Mouse (Mus musculus): ENCODE measurements around the gene Plch2.
A peak's percentile ranks its signal among the peaks of the same experiment; 100 is the strongest.

Plch2 gene

DNA sequence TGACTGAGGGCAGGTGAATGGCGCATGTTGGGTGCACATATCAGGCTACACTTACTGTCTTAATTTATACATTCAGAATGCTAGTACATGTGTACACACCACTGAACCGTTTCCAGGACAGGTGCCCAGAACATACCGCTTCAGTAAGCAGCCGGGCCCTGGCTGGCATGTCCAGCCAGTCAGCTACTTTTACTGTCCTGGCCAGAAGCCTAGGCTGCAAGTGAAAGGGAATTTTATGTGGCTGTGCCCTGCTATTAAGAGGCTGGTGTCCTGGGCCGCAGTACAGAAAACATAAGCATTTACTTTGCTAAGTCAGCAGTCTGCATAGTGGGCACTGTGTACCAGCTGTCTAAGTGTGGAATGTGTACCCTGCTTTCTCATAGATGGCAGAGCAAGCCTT lies 14.3 kb upstream of the Plch2 start:
- DNase-seq, result no peak

DNA sequence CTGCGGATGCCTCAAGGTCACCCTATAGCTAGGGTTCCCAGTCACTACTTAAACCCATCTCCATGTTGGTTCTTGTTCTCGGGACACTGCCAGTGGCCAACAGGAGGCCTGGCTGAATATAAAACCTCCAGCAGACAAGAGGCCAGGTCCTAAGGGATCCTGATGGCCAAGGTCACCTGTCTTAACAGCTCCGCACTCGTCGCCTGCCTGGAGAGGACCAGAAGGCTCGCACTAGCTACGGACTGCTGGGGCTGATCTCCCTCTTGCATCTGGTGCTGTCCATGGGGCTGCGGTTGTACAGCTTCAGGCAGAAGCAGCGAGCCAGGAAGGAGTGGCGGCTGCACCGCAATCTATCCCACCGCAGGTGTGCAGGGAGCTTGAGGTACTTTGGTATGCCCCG lies 13.6 kb upstream of the Plch2 start:
- DNase-seq, result no peak

DNA sequence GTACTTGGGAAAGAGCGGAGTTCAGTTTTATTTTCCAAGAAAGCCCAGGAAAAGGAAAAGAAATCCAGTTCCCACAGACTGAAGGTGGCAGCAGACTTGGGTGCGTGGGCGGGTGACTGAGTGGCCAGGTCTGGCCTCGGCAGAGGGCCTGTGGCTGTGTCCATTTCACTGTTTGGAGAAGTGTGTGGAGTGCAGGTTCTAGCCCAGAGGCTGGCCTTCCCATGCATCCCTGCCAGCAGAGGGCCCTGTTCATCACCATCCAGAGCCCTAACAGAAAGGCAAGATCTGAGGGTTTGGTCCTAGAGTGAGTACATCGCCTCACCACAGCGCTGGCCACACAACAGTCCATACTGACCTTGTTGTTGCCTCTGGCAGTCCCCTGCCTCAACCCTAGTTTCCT lies 12.6 kb upstream of the Plch2 start:
- no peak for DNase-seq

- DNase-seq, result no peak
Measured at GRCm38 (mm10) chr4:155068357-155068972, 11.9 kb upstream of the Plch2 start.

- DNase-seq, result peak; percentile 96
Measured at GRCm38 (mm10) chr4:155066834-155067522, 10.4 kb upstream of the Plch2 start, which contains the start of gene Pex10. Gene Pex10, plus strand, starts transcription at chr4:155067016.

DNA sequence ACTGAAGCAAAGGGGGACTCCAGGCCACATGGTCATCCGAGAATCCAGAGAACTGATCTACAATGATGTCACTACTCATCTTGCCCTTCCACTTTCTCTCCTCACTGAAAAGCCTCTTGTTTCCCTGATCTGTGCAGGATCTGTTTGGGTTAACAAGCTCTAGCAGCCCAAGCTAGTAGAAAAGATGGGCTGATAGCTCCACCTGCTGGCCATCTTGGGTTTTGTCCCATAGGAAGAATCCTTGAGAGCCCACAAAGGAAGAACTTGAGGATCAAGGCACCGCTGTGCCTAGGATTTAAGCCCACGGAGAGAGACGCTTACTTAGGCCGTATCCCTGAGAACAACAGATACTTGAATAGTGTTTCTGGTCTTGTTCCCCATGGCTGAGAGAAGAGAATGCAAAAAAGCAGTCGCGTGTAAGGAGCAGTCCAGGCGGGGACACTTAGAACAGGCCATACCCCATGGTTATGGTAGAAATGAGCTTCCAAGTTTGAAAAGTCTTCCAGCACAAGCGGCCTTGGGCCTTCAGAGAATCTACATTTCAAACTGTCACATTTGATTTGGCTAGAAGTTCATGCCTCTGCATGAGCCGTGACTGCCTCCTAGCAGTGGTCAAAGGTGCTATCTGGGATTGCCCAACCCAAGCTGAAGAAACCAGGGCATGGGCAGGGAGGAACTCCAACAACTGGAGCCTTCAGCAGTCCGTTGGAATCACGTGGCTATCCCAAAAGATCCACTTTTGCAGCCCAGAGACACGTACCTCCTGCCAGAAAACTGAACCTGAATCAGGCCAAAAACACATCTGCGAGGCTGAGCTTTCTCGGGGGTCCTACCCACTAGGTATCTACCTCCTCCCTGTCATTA lies 9.6 kb upstream of the Plch2 start:
- peak; percentile 95 for DNase-seq

DNA sequence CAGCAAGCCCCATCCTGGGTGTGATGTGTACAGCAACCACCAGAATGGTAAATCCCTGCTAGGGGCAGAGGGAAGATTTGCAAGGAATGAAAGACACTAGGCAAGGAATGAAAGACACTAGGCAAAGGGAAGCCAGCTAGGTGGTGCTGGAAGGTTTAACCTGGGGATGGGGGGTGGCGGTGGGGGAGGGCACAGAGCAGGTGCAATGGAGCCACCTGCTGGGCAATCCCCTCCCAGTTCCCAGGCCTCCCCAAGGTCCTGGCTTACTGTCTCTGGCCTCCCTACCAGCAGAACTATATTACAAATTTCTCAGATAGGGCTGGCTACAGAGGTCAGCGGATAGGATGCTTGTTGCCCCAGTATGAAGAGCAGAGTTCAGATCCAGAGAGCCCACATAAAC lies 7.9 kb upstream of the Plch2 start:
- DNase-seq, result no peak

DNA sequence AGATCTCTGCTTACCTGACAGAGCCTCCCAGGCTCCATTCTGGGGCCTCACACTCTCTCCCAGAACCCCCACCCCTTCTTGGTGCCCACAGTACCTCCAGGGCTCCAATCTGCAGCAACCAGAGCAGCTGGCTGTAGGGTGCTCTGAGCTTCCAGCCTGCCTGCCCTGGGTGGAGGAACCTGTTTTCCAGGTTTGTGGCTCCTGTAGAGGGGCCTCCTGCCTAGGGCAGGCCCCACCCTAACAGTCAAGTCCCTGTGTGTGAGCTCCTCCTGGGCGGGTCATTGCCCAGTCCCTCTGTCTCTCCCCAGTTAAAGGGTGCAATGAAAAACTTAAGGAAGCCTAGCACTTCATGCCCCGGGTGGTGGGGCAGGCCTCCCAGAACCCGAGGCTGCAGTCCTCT lies 7.3 kb upstream of the Plch2 start:
- DNase-seq, result peak; percentile 69

DNA sequence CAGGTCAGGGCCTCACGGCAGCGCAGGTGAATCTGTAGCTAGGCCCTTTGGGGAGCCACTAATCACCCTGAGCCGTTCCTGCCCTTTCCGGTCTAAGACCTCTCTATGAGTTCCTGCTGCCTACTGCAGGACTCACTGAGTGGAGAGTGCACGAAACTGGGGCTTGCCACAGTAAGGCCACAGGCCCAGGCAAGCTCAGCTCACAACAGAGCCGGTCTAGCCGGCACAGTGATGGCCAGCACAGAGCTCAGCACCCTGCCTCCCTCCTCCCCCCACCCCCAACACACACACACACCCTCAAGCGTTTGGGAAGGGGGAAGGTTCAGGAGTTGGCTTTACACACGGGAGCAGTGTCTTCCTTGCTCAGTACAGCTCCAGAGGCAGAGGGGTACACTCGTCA lies 1.7 kb upstream of the Plch2 start:
- no peak for DNase-seq

- DNase-seq, result no peak
Measured at GRCm38 (mm10) chr4:155050116-155050515, 6.5 kb downstream of the Plch2 start.

GRCm38 (mm10) chr4:155046636-155047035 lies 9.9 kb downstream of the Plch2 start:
- DNase-seq, result no peak

GRCm38 (mm10) chr4:155043289-155043625 lies 13.3 kb downstream of the Plch2 start:
- DNase-seq, result no peak

- DNase-seq, result no peak
Measured at GRCm38 (mm10) chr4:155042606-155043288, 13.8 kb downstream of the Plch2 start.

- no peak for DNase-seq
Measured at GRCm38 (mm10) chr4:155040696-155041095, 15.9 kb downstream of the Plch2 start.

DNA sequence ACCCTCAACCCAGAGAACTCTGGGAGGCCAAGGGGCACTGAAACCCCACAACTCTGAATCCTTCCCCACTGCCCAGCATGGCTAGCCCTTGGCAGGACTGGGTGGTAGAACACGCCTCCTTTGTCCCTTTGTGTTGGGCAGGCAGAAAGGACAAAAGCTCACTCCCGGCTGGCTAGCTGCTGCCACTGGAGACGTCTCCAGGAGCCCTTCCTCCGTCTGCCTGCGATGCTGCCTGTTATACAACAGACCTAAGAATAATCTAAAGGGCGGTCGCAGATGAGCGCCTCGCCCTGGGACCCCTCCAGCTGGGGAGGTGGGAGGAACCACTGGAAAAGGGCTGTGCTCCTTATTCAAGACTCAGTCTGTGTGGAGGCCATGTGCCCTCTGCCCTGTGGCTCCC lies 16.4 kb downstream of the Plch2 start:
- DNase-seq, result no peak

- DNase-seq, result no peak
Measured at GRCm38 (mm10) chr4:155034787-155035186, 21.8 kb downstream of the Plch2 start.

GRCm38 (mm10) chr4:155034202-155034601 lies 22.4 kb downstream of the Plch2 start:
- DNase-seq, result no peak

GRCm38 (mm10) chr4:155033115-155033514 lies 23.5 kb downstream of the Plch2 start:
- DNase-seq, result no peak

GRCm38 (mm10) chr4:155024170-155025010 lies 32.2 kb downstream of the Plch2 start:
- DNase-seq, result no peak

DNA sequence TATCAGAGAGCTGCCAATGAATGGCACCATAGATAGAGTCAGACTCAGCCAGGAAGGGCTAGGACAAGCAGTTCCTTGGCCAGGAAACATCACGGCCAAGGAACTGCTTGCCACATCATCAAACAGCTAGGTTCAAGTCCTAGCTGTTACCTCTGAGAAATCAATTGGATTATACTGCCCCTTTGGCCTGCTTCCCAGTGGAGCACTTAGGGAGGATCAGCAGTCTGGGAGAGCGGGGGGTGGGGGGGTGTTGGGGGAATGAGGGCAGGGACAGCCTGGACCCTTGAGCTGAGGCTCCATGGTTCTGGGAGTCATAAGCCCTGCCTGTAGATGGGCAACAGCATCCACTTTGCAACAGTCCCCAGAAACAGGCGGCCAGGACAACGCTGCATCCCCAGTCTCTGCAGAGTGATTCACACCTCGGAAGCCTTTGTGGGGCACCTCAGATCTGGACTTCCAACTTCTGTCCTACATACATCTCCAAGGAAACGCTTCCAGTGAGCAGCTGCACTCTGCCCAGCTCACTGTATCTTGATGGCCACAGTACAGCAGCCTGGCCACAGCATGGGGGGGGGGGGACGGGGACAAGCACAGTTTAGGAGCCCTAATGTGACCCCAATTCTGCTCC lies 34.2 kb downstream of the Plch2 start:
- no peak for DNase-seq

GRCm38 (mm10) chr4:155020813-155021212 lies 35.8 kb downstream of the Plch2 start:
- no peak for DNase-seq

GRCm38 (mm10) chr4:155020141-155020540 lies 36.4 kb downstream of the Plch2 start:
- no peak for DNase-seq

Data from lung, postnatal 36 days (tissue).